Mouse (Mus musculus) thymus, postnatal 10 days (tissue): Measurements from ENCODE around the gene Daxx.
"Not testable (repeated sequence)": the region's sequence is repeated elsewhere in the genome, so short reads cannot be mapped to it uniquely, and the experiment has no call there.

Experiments
- DNase-seq, 2 experiments: peaks; one replicate each; pipeline ENCODE4 v3.0.0; 2021; ENCODE audit warnings: low spot score in 2 of 2

Daxx gene

GRCm38 (mm10) chr17:33941381-33941780, 32.2 kb downstream of the Daxx start:
- no peak for DNase-seq

DNA sequence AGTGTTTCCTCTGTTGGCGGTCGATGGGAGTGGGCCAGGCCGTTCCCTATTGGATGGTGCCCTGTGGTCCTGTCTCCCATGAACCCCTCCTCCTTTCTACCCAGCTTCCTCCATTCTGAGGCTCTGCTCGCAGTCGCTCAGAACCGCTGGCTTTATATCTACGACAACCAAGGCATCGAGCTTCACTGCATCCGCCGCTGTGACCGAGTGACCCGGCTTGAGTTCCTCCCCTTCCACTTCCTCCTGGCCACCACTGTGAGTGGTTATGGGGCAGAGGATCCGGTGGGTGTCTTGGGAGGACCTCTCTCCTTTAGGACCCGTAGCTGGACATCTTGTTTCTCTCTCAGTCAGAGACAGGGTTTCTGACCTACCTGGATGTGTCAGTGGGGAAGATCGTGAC, 34.2 kb downstream of the Daxx start:
- DNase-seq, result no peak

GRCm38 (mm10) chr17:33947430-33948089, 38.3 kb downstream of the Daxx start:
- DNase-seq, result peak in 1 of 2 experiments; percentile 44

DNA sequence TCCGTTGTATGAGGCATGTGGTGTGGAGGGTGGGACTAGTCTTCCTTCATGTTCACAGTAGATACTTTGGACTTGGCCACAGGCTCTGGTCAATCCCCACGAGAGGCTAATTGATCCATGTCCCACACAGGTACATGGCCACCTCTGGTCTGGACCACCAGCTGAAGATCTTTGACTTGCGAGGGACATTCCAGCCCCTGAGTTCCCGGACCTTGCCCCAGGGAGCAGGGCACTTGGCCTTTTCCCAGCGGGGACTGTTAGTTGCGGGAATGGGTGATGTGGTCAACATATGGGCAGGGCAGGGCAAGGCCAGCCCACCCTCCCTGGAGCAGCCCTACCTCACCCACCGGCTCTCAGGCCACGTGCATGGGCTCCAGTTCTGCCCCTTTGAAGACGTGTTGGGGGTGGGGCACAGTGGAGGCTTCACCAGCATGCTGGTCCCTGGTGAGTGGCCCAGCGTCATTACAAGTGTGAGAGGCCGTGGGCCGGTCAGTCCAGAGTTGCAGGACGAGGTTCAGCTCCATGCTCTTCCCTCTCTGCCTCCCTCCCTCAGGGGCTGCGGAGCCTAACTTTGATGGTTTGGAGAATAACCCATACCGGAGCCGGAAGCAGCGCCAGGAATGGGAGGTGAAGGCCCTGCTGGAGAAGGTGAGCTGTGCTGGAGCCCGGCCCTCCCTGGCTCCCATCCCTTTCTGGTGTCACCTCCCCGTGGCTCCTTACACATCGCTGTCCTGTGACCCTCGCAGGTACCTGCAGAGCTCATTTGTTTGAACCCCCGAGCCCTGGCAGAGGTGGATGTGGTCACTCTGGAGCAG, 39.1 kb downstream of the Daxx start:
- DNase-seq, result no peak

GRCm38 (mm10) chr17:33948905-33949537, 39.8 kb downstream of the Daxx start:
- no peak for DNase-seq

DNA sequence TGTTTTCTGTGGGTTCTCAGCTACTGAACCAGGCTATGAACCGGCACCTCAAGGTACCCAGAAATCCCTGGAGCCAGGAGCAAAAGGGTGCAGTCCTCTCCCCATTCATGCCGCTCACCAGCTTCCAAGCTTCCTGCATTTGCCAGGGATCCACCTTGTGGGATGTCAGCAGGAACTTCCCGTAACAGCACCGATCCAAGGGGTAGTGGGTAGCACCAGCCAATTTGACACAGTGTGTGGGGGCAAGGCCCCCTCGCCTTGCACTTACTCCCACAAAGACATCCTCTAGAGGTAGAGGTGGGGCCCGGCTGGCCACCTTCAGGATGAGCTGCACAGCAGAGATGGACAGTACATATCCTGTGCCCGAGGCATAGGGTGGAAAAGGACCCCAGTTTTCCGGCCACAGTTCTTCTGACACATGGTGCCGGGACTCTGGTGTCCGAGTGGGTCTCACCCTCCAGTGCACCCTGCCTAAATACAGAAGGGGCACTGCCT, 41.0 kb downstream of the Daxx start:
- no peak for DNase-seq

DNA sequence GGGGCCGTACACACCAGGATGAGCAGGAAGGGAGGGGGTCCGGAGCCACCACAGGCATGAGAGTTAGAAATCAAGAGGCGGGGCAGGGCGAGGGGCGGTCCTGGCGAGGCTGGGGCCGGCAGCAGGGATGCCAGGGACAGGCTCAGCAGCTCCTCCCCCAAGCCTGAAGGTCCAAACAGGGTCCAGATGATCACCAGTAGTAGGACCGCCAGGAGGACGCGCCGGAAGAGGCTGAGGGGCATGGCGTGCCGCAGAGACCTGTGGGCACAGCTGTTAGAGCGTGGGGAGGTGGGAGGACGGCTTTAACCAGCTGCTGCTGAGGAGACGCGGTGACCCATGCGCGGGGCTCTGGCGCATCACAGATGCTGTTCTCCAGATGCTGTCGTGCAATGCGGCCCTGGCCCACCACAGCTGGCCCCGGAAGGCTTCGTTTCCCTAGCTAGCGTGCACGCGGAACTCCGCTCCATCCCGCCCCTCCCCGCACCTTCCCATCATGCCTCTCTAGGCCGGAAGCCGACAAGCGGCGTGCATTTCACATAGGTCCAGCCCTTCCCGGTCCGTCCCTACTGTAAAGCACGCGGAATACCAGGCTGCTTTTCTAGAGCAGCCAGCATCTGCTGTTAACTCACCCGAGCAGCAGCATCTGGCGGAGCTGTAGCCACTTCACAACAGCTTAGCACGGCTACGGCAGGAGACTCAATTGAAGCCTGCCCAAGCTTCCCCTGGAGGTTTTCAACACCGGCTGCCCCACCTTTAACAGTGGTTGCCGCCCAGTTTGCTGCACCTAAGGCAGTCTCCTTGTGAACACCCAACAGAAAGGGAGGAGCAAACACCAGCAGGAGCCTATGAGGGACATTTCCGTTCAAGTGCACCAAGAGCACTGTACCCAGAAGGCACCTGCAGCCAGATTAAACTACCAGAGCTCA, 42.1 kb downstream of the Daxx start, which contains the start of gene B3galt4:
Gene B3galt4, minus strand, starts transcription at position 468 of the 926 bp plus-strand sequence.
- peak; percentile 61 to 79 for DNase-seq

DNA sequence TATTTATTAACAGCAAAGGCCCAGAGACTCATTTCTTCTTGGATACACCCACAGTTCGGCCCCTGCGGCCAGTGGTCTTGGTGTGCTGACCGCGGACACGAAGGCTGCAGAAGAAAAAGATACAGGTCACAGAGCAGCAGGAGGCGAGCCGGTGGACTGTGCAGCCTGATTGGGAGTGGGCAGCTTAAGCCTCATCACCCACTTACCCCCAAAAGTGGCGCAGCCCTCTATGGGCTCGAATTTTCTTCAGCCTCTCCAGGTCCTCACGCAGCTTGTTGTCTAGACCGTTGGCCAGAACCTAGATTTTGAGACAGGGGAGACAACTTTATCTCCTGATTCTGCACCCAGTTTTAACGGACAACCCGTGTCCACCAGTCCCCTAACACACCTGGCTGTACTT, 42.8 kb downstream of the Daxx start:
- DNase-seq, result not testable (repeated sequence)

- no peak for DNase-seq
These were observed 43.7 kb downstream of the Daxx start for GRCm38 (mm10) chr17:33952879-33953278.

DNA sequence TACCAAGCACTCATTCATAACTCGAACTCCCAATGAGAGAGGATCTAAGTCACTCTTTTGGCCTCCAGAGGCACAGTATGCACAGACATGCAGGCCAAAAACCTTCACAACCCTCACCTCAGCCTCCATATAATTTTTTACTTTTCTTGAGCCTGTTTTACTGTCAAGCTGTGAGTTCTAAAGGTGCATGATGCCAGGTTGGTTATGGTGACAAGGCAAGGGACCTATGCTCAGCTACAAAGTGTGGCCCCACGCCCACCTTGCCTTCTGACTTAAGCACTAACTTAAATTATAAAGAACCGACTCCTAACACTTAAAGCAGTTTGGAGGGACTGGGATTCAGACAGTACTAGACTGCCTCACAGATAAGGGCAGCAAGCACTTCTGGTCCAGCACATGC, 44.1 kb downstream of the Daxx start:
- DNase-seq, result no peak

- no peak for DNase-seq
These were observed 44.8 kb downstream of the Daxx start for GRCm38 (mm10) chr17:33953961-33954565.

- no peak for DNase-seq
These were observed 45.7 kb downstream of the Daxx start for GRCm38 (mm10) chr17:33954646-33955554.

GRCm38 (mm10) chr17:33955555-33956214, 46.5 kb downstream of the Daxx start, which contains the start of the genes Vps52 and Rps18:
Vps52 (plus strand) TSS chr17:33955812.
Rps18 (minus strand) TSS chr17:33956001.
- DNase-seq, result peak; percentile 94 to 97

- DNase-seq, result no peak
These were observed 47.1 kb downstream of the Daxx start for GRCm38 (mm10) chr17:33956336-33956735.

DNA sequence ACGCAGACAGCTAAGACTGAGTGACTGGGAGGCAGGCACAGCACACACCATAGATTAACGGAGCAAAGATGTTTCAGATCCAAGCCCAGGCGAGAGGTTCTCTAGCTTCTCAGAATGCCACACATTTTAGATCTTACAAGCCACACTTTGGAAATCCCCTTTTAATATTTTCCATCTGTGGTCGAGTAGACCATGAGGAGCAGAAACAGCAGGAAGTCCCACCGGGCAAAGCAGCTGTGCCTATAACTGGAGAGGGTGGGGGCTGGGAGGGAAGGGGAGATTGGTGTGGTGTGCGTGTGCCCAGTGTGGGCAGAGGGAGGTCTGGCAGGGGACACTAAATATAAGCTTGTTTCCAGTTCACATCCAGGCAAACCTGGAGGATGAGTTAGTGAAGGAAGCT, 48.3 kb downstream of the Daxx start:
- DNase-seq, result no peak

- DNase-seq, result no peak
These were observed 49.2 kb downstream of the Daxx start for GRCm38 (mm10) chr17:33958451-33958850.

- DNase-seq, result no peak
These were observed 49.9 kb downstream of the Daxx start for GRCm38 (mm10) chr17:33959135-33959534.

- DNase-seq, result no peak
These were observed 50.7 kb downstream of the Daxx start for GRCm38 (mm10) chr17:33959948-33960347.

- DNase-seq, result no peak
These were observed 53.7 kb downstream of the Daxx start for GRCm38 (mm10) chr17:33962876-33963275.
